Mouse (Mus musculus): ENCODE data around the gene Olfr1368. TPM values are rescaled to one million over a fixed set of nuclear protein-coding genes. Genes with fewer than 3 reads are reported as not detected.

Olfr1368 gene
- not detected in 2 replicates for polyA plus RNA-seq (2014; fragmentation: Nextera tagmentation; extraction: Ambion mirVana)

- no peak for DNase-seq
- no peak for ATAC-seq (ENCODE audit: insufficient read depth)
- Histone ChIP-seq H3K4me1 (ENCODE audit: insufficient read depth) (no peaks in the 10 kb centered on the region), H3K36me3 (ENCODE audit: insufficient read depth) (no peaks in the 10 kb centered on the region), H3K4me2 (no peak within 1 kb of the TSS), H3K4me3 (ENCODE audit: low read depth, low read length) (no peak within 1 kb of the TSS), H3K27me3 (ENCODE audit: insufficient read depth, low read length) (no peaks in the 10 kb centered on the region), H3K27ac (ENCODE audit: low read depth) (no peak within 1 kb of the TSS), H3K9me3 (ENCODE audit: low read depth, low read length) (no peaks in the 10 kb centered on the region), H3K9ac (no peak within 1 kb of the TSS)
- 65% methylated on average over 4 of the region's 4 CpGs for WGBS
- TF ChIP-seq CTCF (IDR thresholded peaks at IDR 0.05; ENCODE audit: low read depth) = no peak
These were observed at the start of gene Olfr1368 for GRCm38 (mm10) chr13:21145767-21146166. Gene Olfr1368, minus strand, starts transcription at chr13:21145867.

GRCm38 (mm10) chr13:21185521-21185920 is 39.9 kb upstream of the Olfr1368 start:
- Histone ChIP-seq H3K9ac (no peak overlapping the region), H3K36me3 (ENCODE audit: insufficient read depth) (peaks cover 89% of the 10 kb centered on the region), H3K4me3 (ENCODE audit: low read depth, low read length) (no peak overlapping the region), H3K9me3 (ENCODE audit: low read depth, low read length) (no peaks in the 10 kb centered on the region), H3K27me3 (ENCODE audit: insufficient read depth, low read length) (no peaks in the 10 kb centered on the region), H3K4me2 (no peak overlapping the region), H3K27ac (ENCODE audit: low read depth) (no peak overlapping the region), H3K4me1 (ENCODE audit: insufficient read depth) (0 out of 2 replicates have a peak, but pooled peaks cover 5% of the 10 kb centered on the region)
- no peak for TF ChIP-seq CTCF (IDR thresholded peaks at IDR 0.05; ENCODE audit: low read depth)
- 78% methylated on average over 4 of the region's 4 CpGs for WGBS
- ATAC-seq (ENCODE audit: insufficient read depth) = no peak
- DNase-seq = no peak

GRCm38 (mm10) chr13:21183661-21184060 is 38.0 kb upstream of the Olfr1368 start:
- no peak for TF ChIP-seq CTCF (IDR thresholded peaks at IDR 0.05; ENCODE audit: low read depth)
- no peak for ATAC-seq (ENCODE audit: insufficient read depth)
- H3K36me3 ChIP-seq (ENCODE audit: insufficient read depth) = peaks cover 70% of the 10 kb centered on the region

GRCm38 (mm10) chr13:21183066-21183465 is 37.4 kb upstream of the Olfr1368 start:
- Histone ChIP-seq H3K36me3 (ENCODE audit: insufficient read depth) (peaks cover 64% of the 10 kb centered on the region), H3K4me1 (ENCODE audit: insufficient read depth) (peaks cover 13% of the 10 kb centered on the region; the same call in 1 of the 2 replicates), H3K9me3 (ENCODE audit: low read depth, low read length) (no peaks in the 10 kb centered on the region), H3K4me2 (no peak overlapping the region), H3K27ac (ENCODE audit: low read depth) (no peak overlapping the region), H3K9ac (no peak overlapping the region), H3K27me3 (ENCODE audit: insufficient read depth, low read length) (no peaks in the 10 kb centered on the region), H3K4me3 (ENCODE audit: low read depth, low read length) (no peak overlapping the region)
- DNase-seq (no peak), ATAC-seq (ENCODE audit: insufficient read depth) (no peak)
- TF ChIP-seq CTCF (IDR thresholded peaks at IDR 0.05; ENCODE audit: low read depth) = no peak
- WGBS = 91% methylated on average over 6 of the region's 6 CpGs

More at GRCm38 (mm10) chr13:21183661-21184060, 38.0 kb upstream of the Olfr1368 start:
- peaks cover 9% of the 10 kb centered on the region; the same call in 1 of the 2 replicates for H3K4me1 ChIP-seq (ENCODE audit: insufficient read depth)
- no peak overlapping the region for H3K4me3 ChIP-seq (ENCODE audit: low read depth, low read length)
- DNase-seq = no peak
- no peak overlapping the region for H3K9ac ChIP-seq
- H3K4me2 ChIP-seq = no peak overlapping the region
- no peaks in the 10 kb centered on the region for H3K27me3 ChIP-seq (ENCODE audit: insufficient read depth, low read length)
- no peak overlapping the region for H3K27ac ChIP-seq (ENCODE audit: low read depth)
- no peaks in the 10 kb centered on the region for H3K9me3 ChIP-seq (ENCODE audit: low read depth, low read length)
- 87% methylated on average over 7 of the region's 7 CpGs for WGBS

GRCm38 (mm10) chr13:21181996-21182395 is 36.3 kb upstream of the Olfr1368 start:
- no peak for DNase-seq
- ATAC-seq (ENCODE audit: insufficient read depth) = no peak
- Histone ChIP-seq H3K4me3 (ENCODE audit: low read depth, low read length) (peak overlapping the region; percentile 100), H3K27ac (ENCODE audit: low read depth) (no peak overlapping the region), H3K36me3 (ENCODE audit: insufficient read depth) (peaks cover 53% of the 10 kb centered on the region), H3K27me3 (ENCODE audit: insufficient read depth, low read length) (no peaks in the 10 kb centered on the region), H3K9me3 (ENCODE audit: low read depth, low read length) (no peaks in the 10 kb centered on the region), H3K4me1 (ENCODE audit: insufficient read depth) (peaks cover 13% of the 10 kb centered on the region; the same call in 1 of the 2 replicates), H3K9ac (peak overlapping the region; percentile 96), H3K4me2 (peak overlapping the region; percentile 89)
- 53% methylated on average over 7 of the region's 7 CpGs for WGBS
- TF ChIP-seq CTCF (IDR thresholded peaks at IDR 0.05; ENCODE audit: low read depth) = no peak

GRCm38 (mm10) chr13:21180551-21181530 is 35.2 kb upstream of the Olfr1368 start:
- peaks cover 13% of the 10 kb centered on the region; the same call in 1 of the 2 replicates for H3K4me1 ChIP-seq (ENCODE audit: insufficient read depth)
- peak overlapping the region; percentile 89 for H3K4me2 ChIP-seq
- WGBS = under 1% methylated on average over 71 of the region's 71 CpGs
- ATAC-seq (ENCODE audit: insufficient read depth) (peak; percentile 48), DNase-seq (peak; percentile 74)
- peaks cover 42% of the 10 kb centered on the region for H3K36me3 ChIP-seq (ENCODE audit: insufficient read depth)
- peak overlapping the region; percentile 96 for H3K9ac ChIP-seq
- H3K4me3 ChIP-seq (ENCODE audit: low read depth, low read length) = peak overlapping the region; percentile 100
- no peaks in the 10 kb centered on the region for H3K9me3 ChIP-seq (ENCODE audit: low read depth, low read length)
- TF ChIP-seq CTCF (IDR thresholded peaks at IDR 0.05; ENCODE audit: low read depth) = 0 out of 2 replicates have a peak, but pooled peaks have one; percentile 11
- no peaks in the 10 kb centered on the region for H3K27me3 ChIP-seq (ENCODE audit: insufficient read depth, low read length)
- peak overlapping the region; percentile 97 for H3K27ac ChIP-seq (ENCODE audit: low read depth)

Data from lung, embryonic 14.5 days (tissue).